Mouse (Mus musculus): ENCODE results near the gene Sct.

Gene Sct

GRCm38 (mm10) chr7:141278766-141279590 is at the start of gene Sct:
Gene Sct, minus strand, starts transcription at chr7:141279133.
- Histone ChIP-seq H3K27me3 (ENCODE audit: control insufficient read depth, insufficient read depth, low read length, poor library complexity, severe bottlenecking) (no peaks in the 10 kb centered on the region), H3K36me3 (ENCODE audit: control insufficient read depth, insufficient read depth, low read length, poor library complexity, severe bottlenecking) (no peaks in the 10 kb centered on the region)
- DNase-seq (ENCODE audit: low read depth, low spot score), result peak; percentile 31

DNA sequence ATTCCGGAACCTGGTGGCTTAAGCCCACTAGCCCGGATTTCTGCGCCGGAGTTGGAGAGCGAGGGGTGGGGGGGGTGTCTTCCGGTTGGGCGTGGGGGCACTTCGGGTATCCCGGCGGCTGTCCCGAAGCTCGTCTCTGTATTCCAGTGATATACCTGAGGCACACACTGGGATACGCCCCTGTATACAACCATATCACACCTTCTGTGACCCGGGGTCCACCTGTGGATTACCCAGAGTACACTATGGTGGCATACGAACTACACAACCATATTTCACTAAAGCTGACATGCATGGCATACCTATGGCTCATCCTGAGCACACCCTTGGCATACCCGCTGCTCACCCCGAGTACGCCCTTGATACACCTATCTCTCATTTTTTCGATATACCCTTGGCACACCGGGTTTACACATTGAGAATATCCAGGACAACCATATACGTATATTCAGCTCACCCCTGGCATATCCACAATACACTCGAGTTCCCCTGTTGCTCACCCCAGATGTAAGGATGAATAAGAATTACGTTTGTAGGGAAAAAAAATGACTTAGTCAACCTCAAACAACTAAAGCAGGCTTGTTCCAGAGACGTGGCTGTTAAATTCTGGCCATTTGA is 49.5 kb upstream of the Sct start:
- peaks cover 2% of the 10 kb centered on the region; the same call in 1 of the 2 replicates for H3K36me3 ChIP-seq (ENCODE audit: control insufficient read depth, insufficient read depth, low read length, poor library complexity, severe bottlenecking)
- DNase-seq (ENCODE audit: low read depth, low spot score), result no peak
- no peaks in the 10 kb centered on the region for H3K27me3 ChIP-seq (ENCODE audit: control insufficient read depth, insufficient read depth, low read length, poor library complexity, severe bottlenecking)

- DNase-seq (ENCODE audit: low read depth, low spot score), result peak; percentile 99
- H3K27me3 ChIP-seq (ENCODE audit: control insufficient read depth, insufficient read depth, low read length, poor library complexity, severe bottlenecking), result no peaks in the 10 kb centered on the region
- H3K36me3 ChIP-seq (ENCODE audit: control insufficient read depth, insufficient read depth, low read length, poor library complexity, severe bottlenecking), result peaks cover 5% of the 10 kb centered on the region
Measured at GRCm38 (mm10) chr7:141327469-141328372, 48.8 kb upstream of the Sct start, which contains the start of the genes Deaf1 and Tmem80. Gene Deaf1, minus strand, starts transcription at chr7:141327690. Gene Tmem80, plus strand, starts transcription at chr7:141327739.

DNA sequence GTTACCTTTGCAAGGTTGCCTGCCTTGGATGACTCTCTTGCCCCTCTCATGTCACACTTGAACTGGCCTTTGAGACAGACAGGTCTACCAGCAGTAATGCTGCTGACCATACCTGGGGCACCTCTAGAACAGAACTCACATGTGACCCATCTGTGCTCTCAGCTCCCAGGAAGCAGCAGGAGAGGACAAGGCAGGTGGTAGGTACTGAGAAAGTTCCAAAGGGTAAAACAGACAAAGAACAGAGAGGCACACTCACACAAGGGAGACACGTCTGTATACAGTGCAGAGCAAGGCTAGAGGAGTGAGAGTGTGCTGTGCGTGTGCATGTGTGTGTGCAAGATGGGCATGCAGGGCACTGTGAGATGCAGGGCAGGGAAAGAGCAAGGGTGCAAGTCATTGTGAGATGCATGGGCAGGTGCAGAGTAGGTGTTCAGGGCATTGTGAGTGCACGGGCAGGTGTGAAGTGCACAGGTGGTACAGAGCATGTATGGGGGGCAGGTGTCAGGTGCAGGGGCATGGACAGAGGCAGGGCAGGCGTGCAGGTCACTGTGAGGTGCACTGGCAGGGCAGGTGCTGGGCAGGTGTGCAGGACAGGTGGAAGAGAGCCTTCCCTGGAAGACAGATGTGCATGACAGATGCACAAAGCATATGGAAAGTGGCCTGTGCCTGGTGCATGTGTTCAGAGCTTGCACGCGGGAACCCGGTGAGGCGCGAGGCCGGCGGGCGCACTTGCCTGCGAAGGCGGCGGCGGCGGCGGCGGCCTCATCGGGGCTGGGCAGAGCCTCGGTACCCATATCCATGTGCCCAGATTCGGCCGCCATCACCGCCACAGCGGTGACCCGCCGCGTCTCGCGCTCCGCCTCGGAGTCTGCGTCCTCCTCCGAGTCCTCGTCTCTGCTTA is 47.9 kb upstream of the Sct start:
- H3K27me3 ChIP-seq (ENCODE audit: control insufficient read depth, insufficient read depth, low read length, poor library complexity, severe bottlenecking), result no peaks in the 10 kb centered on the region
- no peak for DNase-seq (ENCODE audit: low read depth, low spot score)
- peaks cover 5% of the 10 kb centered on the region for H3K36me3 ChIP-seq (ENCODE audit: control insufficient read depth, insufficient read depth, low read length, poor library complexity, severe bottlenecking)

DNA sequence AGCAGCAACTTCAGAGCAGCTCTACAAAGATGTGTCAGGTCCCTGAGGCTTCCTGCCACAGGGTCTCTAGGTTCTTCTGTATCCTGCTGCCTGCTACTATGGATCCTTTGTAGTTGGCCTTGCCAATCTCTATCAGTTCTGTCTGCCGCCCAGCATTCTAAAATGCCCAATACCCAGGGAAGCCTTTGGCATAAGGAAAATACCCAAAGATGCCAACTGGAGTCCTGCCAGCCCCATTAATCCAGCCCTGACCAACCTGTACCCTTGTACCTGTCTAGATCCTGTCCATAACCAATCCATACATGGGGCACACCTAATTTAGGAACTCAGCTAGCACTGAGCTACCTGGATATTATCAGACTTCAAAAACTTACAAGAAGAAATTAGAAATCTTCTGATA is 45.8 kb upstream of the Sct start:
- Histone ChIP-seq H3K36me3 (ENCODE audit: control insufficient read depth, insufficient read depth, low read length, poor library complexity, severe bottlenecking) (peaks cover 12% of the 10 kb centered on the region), H3K27me3 (ENCODE audit: control insufficient read depth, insufficient read depth, low read length, poor library complexity, severe bottlenecking) (no peaks in the 10 kb centered on the region)
- no peak for DNase-seq (ENCODE audit: low read depth, low spot score)

GRCm38 (mm10) chr7:141319446-141319845 is 40.5 kb upstream of the Sct start:
- DNase-seq (ENCODE audit: low read depth, low spot score), result no peak
- Histone ChIP-seq H3K27me3 (ENCODE audit: control insufficient read depth, insufficient read depth, low read length, poor library complexity, severe bottlenecking) (no peaks in the 10 kb centered on the region), H3K36me3 (ENCODE audit: control insufficient read depth, insufficient read depth, low read length, poor library complexity, severe bottlenecking) (peaks cover 14% of the 10 kb centered on the region)

GRCm38 (mm10) chr7:141317619-141318132 is 38.7 kb upstream of the Sct start:
- no peak for DNase-seq (ENCODE audit: low read depth, low spot score)
- no peaks in the 10 kb centered on the region for H3K27me3 ChIP-seq (ENCODE audit: control insufficient read depth, insufficient read depth, low read length, poor library complexity, severe bottlenecking)

DNA sequence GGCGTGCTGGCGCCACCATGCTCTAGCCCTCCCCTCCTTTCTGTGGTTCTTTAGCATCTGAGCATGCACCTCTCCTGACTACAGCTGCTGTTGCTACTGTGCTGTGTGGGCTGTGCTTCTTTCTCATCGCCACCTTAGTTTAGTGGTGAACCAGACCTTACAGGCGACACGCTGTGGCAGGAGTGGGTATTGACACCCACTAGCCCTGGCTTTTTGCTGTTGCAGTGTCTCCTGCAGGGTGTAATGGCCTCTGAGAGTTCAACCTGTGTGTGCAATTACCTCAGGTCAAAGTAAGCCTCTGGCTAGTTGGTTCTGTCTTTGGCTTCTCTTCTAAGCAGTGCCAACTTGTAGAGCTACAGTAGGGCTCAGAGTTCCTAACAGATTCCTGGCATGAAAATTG is 37.0 kb upstream of the Sct start:
- no peaks in the 10 kb centered on the region for H3K27me3 ChIP-seq (ENCODE audit: control insufficient read depth, insufficient read depth, low read length, poor library complexity, severe bottlenecking)
- DNase-seq (ENCODE audit: low read depth, low spot score), result peak; percentile 69
- peaks cover 7% of the 10 kb centered on the region for H3K36me3 ChIP-seq (ENCODE audit: control insufficient read depth, insufficient read depth, low read length, poor library complexity, severe bottlenecking)

More at GRCm38 (mm10) chr7:141317619-141318132, 38.7 kb upstream of the Sct start:
- peaks cover 9% of the 10 kb centered on the region for H3K36me3 ChIP-seq (ENCODE audit: control insufficient read depth, insufficient read depth, low read length, poor library complexity, severe bottlenecking)

DNA sequence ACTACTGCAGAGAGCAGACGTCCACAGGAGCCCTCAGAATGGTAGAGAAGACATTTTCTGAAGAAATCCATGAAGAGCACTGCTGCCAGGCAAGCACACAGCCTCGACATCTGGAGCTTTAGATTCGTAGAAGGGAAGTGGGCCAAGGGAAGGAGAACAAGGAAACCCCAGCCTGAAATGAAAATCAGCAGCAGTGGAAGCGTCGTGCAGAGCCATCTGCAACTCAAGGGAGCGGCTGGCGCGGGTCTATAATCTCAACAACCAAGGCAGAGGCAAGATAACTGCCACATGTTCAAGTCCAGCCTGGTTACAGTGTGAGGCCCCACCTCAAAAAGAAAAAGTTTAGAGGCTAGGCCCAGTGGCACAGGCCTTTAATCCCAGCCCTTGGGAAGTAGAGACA is 36.1 kb upstream of the Sct start:
- Histone ChIP-seq H3K27me3 (ENCODE audit: control insufficient read depth, insufficient read depth, low read length, poor library complexity, severe bottlenecking) (no peaks in the 10 kb centered on the region), H3K36me3 (ENCODE audit: control insufficient read depth, insufficient read depth, low read length, poor library complexity, severe bottlenecking) (peaks cover 3% of the 10 kb centered on the region)
- DNase-seq (ENCODE audit: low read depth, low spot score), result no peak

GRCm38 (mm10) chr7:141314416-141314815 is 35.5 kb upstream of the Sct start:
- DNase-seq (ENCODE audit: low read depth, low spot score), result no peak
- H3K36me3 ChIP-seq (ENCODE audit: control insufficient read depth, insufficient read depth, low read length, poor library complexity, severe bottlenecking), result no peaks in the 10 kb centered on the region; the same call in none of the 2 replicates
- no peaks in the 10 kb centered on the region for H3K27me3 ChIP-seq (ENCODE audit: control insufficient read depth, insufficient read depth, low read length, poor library complexity, severe bottlenecking)

GRCm38 (mm10) chr7:141304537-141304936 is 25.6 kb upstream of the Sct start:
- H3K36me3 ChIP-seq (ENCODE audit: control insufficient read depth, insufficient read depth, low read length, poor library complexity, severe bottlenecking), result peaks cover 9% of the 10 kb centered on the region
- DNase-seq (ENCODE audit: low read depth, low spot score), result no peak
- H3K27me3 ChIP-seq (ENCODE audit: control insufficient read depth, insufficient read depth, low read length, poor library complexity, severe bottlenecking), result no peaks in the 10 kb centered on the region

GRCm38 (mm10) chr7:141302702-141303268 is 23.9 kb upstream of the Sct start:
- no peaks in the 10 kb centered on the region for H3K27me3 ChIP-seq (ENCODE audit: control insufficient read depth, insufficient read depth, low read length, poor library complexity, severe bottlenecking)
- DNase-seq (ENCODE audit: low read depth, low spot score), result no peak
- H3K36me3 ChIP-seq (ENCODE audit: control insufficient read depth, insufficient read depth, low read length, poor library complexity, severe bottlenecking), result peaks cover 7% of the 10 kb centered on the region

- no peak for DNase-seq (ENCODE audit: low read depth, low spot score)
- peaks cover 7% of the 10 kb centered on the region; the same call in 1 of the 2 replicates for H3K36me3 ChIP-seq (ENCODE audit: control insufficient read depth, insufficient read depth, low read length, poor library complexity, severe bottlenecking)
Measured at GRCm38 (mm10) chr7:141301386-141301785, 22.5 kb upstream of the Sct start.

More at GRCm38 (mm10) chr7:141301386-141301785, 22.5 kb upstream of the Sct start:
- no peaks in the 10 kb centered on the region for H3K27me3 ChIP-seq (ENCODE audit: control insufficient read depth, insufficient read depth, low read length, poor library complexity, severe bottlenecking)
